Mouse (Mus musculus): Measurements from ENCODE around the gene Zbed3.

DNA sequence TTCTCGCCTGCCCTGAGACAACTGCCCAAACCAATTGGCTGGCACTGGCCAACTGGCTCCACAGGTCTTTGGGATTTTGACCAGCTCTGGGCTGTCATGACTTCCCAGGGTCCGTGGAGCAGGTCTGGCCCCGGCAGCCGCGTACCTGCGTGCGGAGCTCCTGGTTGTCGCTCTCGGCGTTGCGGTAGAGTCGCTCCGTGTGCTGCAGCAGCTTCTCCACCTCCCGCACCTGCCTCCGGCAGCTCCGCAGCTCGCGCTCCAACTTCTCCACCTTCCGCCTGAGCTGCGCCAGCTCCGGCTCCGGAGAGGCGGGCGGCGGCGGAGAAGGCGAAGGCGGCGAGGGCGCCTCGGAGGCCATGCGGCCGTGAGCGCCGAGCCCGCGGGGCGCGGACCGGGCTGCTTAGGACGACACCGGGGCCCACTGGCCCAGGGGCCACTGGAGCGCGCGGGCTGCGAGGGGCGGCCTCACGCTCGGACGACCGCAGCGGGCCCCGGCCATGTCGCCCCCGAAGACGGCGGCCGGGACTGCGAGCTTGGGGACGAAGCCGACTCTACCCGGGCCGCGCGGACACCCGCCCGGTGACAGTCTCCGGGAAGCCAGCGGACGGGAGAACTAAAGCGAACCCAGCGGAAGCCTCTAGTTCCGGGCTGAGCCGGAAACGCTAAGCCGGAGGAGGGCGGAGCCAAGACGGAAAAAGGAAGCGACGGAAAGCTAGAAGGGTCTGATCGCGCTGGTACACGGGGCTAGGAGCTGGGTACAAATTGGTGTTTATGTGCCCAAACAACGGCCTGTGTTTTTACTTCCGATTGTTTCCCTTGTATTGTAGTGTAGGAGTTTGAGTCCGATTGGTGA lies 51.5 kb downstream of the Zbed3 start, which contains the start of gene Aggf1:
- TF ChIP-seq CTCF (IDR thresholded peaks at IDR 0.05; ENCODE audit: borderline replicate concordance, extremely low read depth, insufficient read depth, insufficient read length) (no peak), POLR2A (IDR thresholded peaks at IDR 0.05; ENCODE audit: borderline replicate concordance, extremely low read depth, insufficient read depth, insufficient read length, poor library complexity, severe bottlenecking) (peak; percentile 64; the same call in 1 of the 2 replicates)

Measured in brain, embryonic 14.5 days (tissue).